Mouse (Mus musculus): ENCODE measurements around the gene Pemt.
"Not testable (repeated sequence)": the region's sequence is repeated elsewhere in the genome, so short reads cannot be mapped to it uniquely, and the experiment has no call there.

Pemt gene

DNA sequence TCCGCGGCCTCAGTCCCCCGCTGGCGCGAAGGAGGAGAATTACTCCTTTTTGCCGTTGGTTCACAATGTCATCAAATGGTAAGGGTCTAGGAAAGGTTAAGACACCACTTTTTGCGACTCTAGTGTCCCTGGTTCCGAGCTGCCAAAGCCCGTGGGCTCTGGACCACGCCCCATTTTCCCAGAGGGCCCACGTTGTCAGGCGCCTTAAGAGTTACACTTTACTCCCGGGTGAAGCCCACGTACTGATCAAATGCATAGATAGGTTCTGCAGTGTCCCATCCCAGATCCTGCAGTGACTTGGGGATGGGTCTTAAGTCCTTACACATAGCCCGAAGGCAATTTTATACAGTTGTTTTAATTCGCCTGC lies 97.9 kb downstream of the Pemt start:
- peak; percentile 33 for DNase-seq (ENCODE audit: low spot score)

DNA sequence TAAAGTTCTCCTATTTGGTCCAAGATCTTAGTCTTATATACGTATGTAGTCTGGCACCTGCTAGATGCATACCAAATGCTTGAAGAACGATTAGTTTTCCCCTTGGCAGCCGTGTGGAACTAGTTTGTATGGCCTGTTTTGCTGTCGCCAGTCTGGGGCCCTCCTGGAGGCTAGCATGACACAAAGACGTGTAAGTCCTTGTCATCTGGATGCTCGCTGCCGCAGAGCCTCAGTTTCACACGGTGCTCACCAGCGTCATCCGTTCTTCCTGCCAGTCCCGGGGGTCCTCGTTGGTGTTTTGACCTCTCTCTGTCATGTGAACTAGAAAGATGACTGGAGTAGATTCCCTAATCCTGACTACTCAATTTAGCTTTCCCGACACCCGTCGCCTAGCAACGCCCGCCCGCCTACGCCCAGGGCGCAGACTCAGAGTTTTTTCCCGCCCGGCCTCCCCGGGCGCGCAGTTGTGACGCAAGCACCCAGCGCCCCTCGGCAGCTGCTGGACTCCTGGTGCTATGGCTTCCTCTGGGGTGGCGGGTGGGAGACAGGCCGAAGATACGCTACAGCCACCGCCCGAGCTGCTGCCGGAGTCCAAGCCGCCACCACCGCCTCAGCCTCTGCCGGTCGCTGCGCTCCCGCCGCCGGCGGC lies 98.4 kb downstream of the Pemt start, which contains the start of gene Med9:
Med9 (plus strand) TSS at position 455 of the 649 bp plus-strand sequence.
- DNase-seq (ENCODE audit: low spot score): peak; percentile 96

DNA sequence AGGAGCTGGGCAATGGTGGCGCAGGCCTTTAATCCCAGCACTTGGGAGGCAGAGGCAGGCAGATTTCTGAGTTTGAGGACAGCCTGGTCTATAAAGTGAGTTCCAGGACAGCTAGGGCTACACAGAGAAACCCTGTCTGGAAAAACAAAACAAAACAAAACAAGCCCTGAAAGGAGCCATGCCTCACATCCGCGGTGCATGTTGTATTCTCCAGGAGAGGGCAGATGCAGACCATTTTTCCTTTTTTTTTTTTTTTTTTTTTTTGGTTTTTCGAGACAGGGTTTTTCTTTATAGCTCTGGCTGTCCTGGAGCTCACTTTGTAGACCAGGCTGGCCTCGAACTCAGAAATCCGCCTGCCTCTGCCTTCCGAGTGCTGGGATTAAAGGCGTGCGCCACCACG lies 101.4 kb downstream of the Pemt start:
- DNase-seq (ENCODE audit: low spot score): not testable (repeated sequence)

DNA sequence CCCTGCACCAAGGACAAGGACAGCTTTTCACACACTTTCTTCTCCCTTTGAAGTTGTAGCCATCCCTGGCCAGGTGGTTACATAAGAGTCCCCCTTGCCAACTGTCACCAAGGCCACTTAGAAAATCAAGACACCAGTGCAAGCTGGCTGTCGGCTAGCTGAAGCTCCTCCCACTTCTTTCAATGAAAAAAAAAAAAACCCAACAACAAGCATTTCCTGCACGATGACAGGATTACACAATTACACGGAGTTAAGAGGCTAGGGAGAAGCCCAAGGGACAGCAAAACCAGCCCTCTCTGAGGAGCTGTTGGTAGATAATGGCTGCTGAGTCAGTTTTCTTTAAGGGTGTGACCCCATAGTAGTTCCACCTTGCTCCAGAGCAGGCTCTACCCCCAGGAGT lies 104.9 kb downstream of the Pemt start:
- DNase-seq (ENCODE audit: low spot score): no peak

DNA sequence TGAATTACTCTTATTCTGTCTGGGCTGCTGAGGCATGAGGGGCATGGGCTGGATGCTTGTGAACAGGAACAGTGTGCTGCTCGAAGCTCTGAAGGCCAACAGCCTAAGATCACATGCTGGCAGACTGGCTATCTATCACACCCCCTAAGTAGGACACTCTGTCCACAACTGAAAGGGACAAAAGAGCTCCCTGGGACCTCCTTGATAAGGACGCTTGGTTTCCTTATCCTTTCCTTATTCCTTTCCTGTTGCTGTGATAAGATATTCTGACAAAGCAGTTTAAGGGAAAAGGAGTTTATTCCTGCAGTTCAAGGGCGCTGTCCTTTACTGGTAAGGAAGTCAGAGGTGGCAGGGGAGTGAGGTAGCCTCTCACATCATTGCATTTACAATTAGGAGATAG lies 105.6 kb downstream of the Pemt start:
- DNase-seq (ENCODE audit: low spot score): no peak

DNA sequence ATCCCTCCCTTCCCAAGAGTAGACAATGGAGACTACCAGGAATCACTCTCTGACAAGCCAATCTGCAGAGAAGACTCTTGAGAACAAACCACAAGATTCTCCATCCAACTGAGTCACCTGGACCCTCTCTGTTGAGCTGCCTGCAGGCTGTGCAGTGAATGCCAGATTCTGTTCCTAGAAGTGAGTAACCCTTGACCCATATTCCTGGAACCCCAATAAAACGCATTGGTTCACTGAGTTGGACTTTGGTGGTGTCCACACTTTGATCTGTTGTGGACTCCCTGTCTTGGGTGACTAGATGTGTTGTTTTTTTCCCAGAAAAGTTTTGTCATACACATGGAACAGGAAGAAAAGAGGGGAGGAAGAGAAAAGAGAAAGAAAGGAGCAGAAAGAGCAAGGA lies 106.5 kb downstream of the Pemt start:
- no peak for DNase-seq (ENCODE audit: low spot score)

DNA sequence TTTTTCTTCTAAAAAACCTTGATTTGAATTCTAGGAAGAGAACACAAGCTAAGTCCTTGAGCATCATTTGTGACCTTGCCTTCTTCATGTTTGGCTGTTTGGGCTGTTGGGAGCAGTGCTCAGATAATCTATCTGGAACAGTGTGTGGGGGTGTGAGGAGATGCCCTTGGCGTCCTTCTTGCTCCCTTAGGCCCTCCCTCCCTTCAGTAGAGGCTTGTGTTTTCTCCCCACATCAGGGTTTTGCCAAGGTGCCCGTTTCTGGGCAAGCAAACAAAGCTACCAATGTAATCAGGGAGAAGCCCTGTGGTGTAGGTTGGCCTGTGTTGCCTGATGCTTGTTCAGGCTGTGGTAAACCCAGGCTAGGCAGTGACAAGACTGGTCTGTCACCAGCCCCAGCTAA lies 108.7 kb downstream of the Pemt start:
- DNase-seq (ENCODE audit: low spot score): no peak

DNA sequence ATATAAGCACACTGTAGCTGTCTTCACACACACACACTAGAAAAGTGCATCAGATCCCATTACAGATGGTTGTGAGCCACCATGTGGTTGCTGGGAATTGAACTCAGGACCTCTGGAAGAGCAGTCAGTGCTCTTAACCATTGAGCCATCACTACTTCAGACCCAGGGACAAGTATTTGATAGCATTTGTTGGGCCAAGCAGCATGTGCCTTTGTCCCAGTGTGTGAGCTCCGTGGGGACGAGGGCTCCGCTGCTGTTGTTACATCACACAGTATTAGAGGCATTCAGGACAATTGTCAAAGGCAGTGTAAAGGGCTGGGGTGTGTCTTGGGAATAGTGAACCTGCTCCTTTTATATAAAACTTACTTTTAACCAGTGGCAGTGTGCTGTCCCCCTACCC lies 109.3 kb downstream of the Pemt start:
- no peak for DNase-seq (ENCODE audit: low spot score)

DNA sequence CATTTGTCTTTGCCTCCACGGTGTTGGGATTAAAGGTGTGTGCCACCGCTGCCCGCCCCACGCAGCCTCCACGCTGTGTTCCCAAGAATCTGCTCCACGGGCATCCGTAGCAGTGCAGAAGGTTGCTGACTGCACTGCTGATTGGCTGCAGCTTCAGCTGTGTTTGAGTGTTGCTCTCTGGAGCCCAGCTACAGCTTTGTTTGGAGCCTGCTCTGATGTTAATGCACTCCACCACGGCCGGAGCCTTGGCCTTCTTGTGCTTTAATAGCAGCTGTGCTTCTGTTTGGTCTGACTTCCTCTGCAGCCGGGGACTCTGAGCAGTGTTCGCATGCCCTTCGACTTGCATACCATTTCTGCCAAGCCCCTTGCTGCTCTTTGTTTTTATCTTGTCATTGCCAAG lies 112.3 kb downstream of the Pemt start:
- DNase-seq (ENCODE audit: low spot score): no peak

DNA sequence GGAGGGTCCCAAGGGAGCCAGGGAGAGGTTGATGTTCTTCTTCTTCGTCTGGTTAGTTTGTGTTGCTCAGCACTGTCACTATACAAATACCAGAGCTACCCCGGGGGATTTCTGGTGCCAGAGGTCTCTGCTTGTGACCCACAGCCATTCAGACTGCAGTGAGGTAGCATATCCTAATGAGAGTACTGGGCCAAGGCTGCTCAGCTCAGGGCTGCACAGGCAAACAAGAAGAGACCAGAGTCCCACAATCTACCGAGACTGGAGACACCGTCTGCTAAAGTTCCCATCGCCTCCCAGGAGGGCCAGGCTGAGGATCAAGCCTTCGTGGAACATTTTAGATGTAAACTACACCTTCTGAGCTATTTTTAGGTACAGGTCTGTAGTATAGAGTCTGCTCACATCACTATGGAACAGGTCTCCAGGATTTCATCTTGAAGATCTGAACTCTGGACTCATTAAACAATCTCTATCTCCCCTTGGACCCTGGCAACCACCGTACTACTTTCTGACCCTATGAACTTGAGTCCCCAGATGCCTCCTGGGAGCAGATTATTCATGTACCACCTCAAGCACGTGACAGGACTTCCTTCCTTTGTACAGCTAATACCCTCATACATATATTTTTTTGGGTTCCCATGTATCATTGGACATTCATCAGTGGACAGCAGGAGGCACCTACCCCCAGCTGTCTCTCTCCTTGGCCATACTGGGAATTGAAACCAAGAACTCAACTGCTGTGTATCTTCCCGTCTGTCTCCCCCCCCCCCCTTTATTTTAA lies 113.5 kb downstream of the Pemt start:
- DNase-seq (ENCODE audit: low spot score): no peak

DNA sequence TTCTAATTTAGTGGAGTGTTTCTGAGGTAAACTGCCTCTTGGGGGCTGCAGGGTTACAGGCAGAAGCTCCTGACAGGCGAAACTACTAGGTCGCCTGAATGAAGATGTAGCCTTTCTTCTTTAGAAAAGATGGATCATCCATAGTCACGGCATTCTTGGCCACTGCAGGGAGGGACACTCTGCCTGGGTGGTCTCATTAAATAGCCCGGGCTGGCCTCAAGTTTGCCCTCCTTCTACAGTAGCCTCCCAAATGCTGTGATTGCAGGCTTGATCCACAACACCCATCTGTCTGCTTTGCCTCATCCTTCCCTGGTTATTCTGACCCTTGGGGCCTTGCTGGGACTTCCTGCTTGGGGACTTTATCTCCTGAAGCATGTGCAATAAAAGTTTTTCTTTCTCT lies 116.3 kb downstream of the Pemt start:
- DNase-seq (ENCODE audit: low spot score): no peak

DNA sequence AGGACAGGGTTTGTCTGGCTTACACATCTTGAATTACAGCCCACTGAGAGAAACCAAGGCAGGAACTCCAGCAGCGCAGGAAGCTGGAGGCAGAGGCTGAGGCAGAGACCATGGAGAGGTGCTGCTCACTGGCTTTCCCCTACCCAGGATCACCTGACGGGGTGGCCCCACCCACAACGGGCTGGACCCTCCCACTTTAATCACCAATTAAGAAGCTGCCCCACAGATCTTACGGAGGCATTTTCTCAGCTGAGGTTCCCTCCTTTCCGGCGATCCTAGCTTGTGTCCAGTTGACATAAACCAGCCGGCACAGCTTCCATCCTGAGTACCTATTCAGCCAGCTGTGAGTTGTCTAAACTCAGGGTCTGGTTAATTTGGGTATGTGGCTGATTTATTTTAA lies 125.0 kb downstream of the Pemt start:
- DNase-seq (ENCODE audit: low spot score): peak; percentile 34

All from embryo, embryonic 10.5 days (tissue).